Mouse (Mus musculus): ENCODE results near the gene Mad1l1.

Mad1l1 gene

DNA sequence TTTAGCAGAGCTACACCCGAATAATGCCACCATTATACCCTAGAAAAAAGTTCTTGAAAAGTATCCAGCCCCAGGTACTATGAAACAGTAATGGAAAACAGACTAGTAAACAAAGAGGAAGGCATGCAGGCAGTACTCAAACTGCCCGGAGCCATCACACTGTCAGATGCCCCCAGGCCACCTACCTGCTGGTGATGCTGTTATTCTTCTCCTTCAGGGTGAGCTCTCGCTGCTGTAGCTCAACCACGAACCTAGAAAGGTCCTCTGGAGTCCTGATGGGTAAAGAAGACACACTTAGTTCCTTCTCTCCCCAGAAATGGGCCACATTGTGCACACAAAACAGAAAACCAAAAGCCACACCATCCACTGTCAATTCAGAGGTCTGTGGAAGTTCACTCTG, 60.0 kb downstream of the Mad1l1 start:
- DNase-seq (ENCODE audit: low spot score), result no peak

DNA sequence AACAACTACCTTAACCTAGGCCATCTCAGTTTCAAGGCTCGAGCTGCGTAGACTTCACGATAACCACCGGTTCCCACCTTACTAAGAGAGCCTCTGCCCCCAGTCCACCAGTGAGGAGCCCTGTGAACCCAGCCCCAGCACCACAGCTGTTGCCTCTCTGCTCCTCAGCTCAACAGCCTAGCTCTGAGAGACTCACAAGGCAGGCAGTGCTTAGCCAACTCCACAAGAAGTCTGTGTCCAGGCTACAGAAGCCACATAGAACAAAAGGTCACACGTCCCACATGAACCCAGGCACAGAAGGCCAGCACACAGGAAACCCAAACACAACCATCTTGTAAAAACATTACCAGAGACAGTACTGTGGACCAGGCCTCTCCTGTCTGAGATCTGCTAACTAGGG, 62.7 kb downstream of the Mad1l1 start:
- DNase-seq (ENCODE audit: low spot score), result no peak

DNA sequence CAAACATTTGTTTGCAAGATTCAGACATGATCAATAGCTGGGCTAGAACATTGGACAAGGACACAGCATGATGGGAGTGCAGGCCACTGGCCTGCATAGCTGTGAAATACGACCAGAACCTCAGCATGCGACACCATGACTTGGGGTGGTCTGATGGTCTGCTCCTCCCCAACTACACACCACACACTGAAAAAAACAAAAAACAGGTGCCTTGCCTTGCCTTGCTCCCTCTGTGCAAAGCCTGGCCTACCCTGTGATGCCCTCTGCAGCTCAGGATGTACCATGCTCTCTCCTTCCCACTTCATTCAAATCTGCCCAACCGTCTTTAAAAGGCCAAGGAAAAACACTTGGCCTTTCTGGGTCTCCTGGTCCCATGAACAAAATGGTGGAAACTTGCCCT, 63.3 kb downstream of the Mad1l1 start:
- no peak for DNase-seq (ENCODE audit: low spot score)

DNA sequence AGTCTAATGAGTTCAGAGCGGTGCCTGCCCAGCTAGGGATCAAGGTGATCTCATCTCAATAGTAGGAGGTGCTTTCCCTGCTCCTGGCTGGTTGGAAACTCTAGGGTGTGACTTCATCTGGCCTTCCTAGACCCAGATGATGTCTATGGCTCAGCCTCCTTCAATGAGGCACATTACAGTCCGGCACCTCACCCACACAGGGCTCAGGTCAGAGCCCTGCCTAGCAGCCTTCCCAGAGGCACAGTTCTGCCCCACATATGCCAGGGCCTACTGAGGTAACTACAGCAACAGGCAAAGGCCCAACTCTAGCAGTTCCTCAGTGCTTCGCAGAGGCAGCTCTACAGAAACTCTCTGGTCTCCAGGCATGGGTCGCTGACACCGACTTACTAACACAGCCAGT, 63.9 kb downstream of the Mad1l1 start:
- no peak for DNase-seq (ENCODE audit: low spot score)

DNA sequence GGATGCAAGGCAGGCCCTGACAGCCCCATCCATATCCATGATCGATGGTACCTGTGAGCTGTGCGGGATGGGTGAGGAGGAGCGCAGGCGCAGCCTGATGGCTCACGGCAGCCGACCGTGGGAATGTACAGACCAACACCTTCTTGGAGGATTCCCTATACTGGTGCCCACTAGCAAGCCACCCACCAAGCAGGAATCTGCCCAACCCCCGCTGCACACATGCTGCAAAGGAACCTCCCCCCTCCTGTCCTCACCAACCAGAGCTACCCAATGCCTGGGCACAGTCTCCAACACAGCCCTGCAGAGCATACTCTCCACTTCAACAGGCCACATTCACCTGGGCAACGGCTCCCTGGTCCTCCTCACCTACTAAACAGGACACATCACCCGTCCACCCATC, 64.7 kb downstream of the Mad1l1 start:
- DNase-seq (ENCODE audit: low spot score), result no peak

DNA sequence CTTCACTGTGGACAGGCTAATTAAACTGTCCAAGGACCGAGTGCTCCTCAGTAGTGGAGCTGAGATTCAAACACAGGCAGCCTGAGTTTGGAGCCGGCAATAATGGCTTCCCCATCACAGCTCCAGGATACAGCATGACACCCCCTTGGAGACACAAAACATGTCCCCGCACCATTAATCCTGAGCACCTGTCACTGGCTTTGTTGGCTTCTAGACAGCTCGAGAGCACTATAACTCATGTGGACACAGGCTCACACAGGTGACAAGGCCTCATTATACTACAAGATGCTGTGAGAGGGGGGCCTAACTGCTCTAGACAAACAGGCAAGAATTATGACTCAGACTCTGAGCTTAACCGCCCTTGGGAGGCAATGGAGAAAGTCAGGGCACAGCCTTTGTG, 66.1 kb downstream of the Mad1l1 start:
- no peak for DNase-seq (ENCODE audit: low spot score)

DNA sequence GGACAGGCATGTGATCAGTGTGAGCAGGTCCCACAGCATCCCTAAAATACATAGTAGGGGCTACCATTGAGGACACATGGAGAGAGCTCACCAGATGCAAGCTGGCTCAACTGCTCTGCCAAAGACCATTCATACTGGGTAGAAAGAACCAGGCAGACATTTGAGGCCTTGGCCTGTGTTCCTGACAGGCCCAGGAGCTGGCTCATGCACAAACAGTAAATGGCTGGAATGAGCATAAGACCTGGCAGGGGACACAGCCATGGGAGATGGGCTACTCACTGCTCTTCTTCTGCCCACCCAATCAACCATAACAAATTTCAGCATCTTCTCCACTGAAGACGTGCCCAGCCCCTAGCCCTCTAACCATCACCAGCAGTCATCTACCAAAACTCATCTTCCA, 66.7 kb downstream of the Mad1l1 start:
- DNase-seq (ENCODE audit: low spot score), result no peak

DNA sequence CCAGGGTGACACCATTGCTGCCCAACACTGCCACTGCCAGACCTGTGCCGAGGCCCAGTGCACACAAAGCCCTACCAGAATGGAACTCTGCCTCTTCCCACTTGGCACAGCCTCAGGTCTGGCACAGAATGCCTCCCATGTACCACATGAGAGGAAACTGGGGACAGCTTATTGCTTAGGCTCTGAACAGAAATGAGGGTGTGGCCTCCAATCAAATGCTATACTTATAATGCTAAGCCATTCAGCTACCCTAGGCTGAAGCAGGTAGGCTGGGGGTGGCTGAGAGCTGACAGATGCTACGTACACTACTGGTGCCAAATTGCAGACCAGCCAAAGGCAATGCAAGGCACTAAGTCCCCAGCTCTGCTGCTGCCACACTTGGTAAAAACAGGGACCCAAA, 69.4 kb downstream of the Mad1l1 start:
- DNase-seq (ENCODE audit: low spot score), result no peak

DNA sequence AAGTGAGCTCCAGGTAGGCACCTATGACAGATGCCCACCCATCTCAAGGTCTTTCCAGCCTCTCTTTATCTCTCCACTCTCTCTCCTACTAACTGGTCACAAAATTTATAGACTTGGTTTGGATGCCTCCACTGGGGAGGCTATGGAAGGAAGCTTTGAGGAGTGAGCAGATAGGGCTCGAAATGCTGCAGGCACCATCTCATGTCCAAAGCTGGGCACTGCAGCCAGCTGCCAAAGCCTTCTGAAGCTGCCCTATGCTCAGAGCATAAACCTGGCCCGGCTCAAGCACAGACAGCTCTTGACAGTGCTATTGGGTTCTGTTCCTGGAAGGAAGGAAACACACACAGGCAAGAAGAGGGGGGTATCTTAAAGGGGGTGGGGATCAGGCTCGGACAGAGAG, 71.0 kb downstream of the Mad1l1 start:
- no peak for DNase-seq (ENCODE audit: low spot score)

DNA sequence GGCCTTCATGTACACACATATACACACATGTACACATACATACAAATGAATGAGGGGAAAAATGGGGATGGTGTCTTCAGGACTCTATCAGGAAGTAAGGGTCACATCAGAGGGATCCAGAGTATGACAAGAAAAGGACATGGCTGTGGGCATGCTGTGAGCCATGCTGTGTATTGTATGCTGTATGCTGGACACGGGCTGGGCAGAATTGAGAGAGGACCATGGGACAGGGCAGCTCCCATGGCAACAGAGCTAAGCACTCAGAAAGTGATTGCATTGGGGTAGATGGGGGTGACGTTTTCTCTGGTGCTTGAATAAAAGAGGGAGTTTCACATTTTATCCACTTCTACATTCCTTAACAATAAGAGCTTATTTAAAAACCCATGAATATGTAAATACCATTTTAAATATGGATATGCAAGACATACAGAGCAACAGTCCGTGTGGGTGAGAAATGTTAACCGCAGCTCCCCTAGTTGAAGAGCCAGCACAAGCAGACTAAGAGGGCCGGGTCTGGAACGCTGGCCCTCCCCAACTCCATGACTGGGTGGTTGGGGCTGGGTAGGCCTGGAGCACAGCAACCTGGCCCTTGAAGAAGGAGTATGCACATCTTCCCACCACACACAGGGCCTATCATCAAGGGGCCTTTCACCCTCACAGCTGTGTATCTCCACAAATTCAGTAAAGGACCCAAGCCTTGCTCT, 71.8 kb downstream of the Mad1l1 start:
- DNase-seq (ENCODE audit: low spot score), result no peak

DNA sequence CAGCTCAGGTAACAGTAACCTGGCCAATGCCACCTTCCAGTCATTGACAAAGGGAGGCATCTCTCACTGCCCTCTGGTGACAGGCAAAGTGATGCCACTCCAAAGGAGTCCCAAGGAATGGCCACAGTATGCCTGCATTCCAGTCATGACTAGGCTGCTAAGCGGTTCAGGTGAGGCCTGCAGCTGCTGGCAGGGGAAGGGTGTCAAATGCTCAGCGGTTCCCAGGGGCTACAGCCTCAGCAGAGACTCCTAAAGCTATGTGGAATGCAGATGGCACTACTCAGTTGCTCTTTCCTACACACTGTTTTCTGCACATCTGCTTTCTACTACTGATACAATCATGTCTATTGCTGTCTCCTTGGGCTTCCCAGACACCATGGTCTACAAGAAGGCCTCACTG, 73.3 kb downstream of the Mad1l1 start:
- no peak for DNase-seq (ENCODE audit: low spot score)

DNA sequence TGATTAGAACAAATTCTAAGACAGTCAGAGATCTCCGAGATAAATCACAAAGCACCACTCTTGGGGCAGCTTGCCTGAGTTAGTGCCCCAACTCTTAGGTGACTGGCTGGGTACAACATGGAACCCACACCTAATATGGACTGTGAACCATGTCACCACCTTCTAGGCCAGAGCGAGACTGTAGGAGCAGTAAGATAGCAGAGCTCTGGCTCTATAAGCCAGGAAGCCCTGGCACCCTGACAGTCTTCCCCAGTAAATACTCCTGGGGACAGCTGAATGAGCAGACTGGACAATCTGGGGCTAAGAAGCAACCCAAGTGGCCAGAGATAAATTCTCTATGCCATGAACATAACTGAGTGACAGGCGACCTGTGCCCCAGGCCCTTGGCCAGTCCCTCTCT, 81.1 kb downstream of the Mad1l1 start:
- no peak for DNase-seq (ENCODE audit: low spot score)

DNA sequence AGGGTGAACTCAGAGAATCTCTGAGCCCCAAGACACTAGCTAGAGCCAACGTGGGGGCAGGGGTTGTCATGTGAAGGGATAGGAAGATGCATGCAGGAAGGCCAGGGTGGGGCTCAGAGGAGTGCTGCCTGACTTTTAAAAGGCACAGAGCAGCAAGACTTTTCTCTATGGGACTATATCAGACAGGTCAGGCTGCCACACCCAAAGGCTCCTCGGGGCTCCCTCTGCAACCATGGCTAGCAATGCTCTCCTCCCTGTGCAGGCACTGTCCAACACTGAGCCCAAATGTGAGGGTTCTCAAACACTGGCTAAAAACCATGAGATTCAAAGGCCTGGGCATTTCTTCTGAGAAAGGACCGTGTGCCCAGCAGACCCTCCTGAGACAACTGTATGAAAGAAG, 82.5 kb downstream of the Mad1l1 start:
- DNase-seq (ENCODE audit: low spot score), result no peak

DNA sequence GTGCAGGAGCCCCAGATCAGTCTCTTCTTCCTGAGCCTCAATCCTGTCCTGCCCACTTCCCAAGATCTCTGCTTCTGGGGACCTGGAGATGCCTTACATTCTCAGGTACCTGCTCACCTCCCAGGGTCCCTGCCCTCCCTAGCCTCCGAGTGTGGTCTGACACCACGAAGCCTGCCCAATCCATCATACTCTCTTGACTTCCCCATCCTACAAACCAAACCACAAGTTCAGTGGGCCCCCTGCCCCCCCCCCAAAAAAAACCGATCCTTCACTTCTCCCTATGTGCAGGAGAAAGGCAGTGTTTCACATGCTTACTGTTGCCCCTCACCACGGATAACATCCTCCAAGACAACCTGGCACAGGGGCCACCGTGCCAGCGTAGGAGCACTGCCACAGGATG, 90.5 kb downstream of the Mad1l1 start:
- no peak for DNase-seq (ENCODE audit: low spot score)

DNA sequence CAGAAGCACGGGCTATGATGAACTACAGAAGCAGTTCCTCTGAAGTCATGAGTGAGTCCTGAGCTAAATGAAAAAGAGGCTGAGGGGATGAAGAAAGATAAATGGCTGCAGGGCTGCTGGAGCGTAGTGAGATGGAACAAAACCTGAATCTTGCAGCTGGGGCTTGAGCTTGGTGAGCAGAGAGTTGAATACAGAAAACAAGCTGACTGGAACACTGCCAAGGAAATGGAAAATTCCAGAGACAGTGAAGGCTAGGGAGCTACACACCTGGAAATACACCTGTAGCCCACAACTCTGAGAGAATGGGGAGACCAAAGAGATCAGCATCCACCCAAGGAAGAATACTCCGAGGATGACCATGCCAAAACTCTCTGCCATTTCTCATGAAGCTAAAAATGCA, 93.0 kb downstream of the Mad1l1 start:
- no peak for DNase-seq (ENCODE audit: low spot score)

DNA sequence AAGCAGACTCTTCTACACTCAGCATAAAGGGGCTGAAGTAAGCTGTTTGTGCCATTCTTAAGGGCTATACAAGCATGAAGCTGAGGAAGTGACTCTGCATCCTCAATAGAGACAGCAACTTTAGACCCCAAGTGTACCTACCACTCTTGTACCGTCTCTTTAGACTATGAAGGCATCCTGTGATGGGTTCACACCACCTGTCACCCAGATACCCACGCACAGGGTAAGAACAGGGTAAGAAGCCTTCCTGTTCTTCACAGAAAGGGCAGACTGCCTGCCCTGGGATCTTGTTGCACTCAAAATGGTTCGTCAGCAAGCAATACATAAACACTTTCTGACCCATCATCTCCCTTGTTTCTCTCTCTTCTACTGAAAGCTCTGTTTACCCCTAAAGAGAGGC, 94.5 kb downstream of the Mad1l1 start:
- no peak for DNase-seq (ENCODE audit: low spot score)

DNA sequence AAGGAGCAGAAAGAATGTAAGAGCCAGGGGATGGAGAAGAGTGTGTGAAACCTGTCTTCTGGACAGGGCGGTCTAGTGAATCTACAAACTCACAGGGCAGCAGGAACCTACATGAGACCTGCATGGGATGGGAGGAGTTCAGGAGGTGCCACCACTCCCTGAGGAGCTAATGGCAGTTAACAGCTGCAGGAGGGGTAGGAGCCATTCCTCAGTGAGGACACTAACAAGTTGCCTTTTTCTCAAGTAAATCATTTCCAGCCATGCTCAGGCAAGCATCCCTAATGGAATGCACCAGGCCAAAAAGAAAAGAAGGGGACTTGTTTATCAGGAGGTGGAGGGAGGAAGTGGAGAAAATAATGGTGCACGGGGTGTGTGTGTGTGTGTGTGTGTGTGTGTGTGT, 95.5 kb downstream of the Mad1l1 start:
- no peak for DNase-seq (ENCODE audit: low spot score)

DNA sequence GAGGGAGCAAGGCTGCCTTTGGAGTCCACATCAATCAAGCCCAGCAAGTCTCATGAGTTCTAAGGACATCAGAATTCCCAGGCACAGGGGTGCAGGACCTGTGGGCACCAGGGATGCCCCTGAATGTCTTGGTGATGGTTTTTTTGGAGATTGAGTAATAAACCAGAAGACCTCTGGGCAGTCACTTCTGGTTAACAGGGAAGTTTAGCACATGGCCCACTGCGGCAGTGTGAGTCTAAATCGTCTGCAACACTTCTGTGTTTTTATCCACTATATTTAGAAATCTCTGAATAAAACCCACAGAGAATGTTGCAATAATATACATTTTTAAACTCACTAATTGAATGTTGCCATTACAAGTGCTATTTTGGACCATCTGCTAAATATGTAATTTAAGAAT, 96.2 kb downstream of the Mad1l1 start:
- DNase-seq (ENCODE audit: low spot score), result no peak

DNA sequence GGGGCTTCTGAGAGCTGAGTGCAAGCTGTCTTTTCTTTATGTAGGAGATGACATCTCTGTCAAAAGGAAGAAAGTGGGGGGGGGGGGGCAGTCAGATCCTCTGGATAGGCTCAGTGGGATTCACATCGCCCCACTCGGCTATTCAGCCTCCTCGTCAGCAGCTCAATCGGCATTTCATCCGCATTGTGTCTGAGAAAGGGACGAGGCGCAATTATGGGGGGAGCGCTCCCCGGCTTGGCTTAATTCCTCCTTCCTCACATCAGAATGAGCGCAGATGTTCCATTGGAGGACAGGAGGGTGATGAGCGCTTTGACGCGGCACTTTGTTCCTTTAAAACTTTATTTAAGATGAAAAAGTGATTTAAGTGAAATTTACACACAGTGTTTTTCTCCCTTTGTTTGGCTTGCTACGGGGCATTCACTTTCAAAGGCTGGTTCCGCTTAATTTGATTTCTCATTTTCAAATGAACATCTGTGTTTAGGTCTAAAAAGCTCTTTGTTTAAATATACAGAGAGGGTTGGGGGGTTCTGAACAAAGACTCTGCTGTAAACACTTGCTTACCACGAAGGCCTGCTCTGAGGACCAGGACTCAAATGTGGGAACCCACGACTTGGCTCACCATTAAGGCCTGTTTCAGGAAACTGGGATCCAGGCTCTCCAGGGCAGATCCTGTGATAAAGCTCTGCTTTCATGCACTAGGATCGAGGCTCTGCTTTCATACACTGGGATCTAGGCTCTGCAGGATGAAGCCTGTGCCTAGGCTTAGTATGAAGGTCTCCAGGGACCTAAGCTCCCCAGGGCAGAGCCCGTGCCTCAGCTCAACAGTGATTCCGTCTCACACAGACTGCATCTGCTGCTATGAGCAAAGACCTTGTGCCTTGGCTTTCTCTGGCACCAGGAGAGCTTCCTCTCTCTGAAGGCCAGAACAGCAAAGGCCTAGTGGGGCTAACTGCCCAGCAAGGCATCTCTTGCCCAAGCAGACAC, 98.0 kb downstream of the Mad1l1 start:
- no peak for DNase-seq (ENCODE audit: low spot score)

DNA sequence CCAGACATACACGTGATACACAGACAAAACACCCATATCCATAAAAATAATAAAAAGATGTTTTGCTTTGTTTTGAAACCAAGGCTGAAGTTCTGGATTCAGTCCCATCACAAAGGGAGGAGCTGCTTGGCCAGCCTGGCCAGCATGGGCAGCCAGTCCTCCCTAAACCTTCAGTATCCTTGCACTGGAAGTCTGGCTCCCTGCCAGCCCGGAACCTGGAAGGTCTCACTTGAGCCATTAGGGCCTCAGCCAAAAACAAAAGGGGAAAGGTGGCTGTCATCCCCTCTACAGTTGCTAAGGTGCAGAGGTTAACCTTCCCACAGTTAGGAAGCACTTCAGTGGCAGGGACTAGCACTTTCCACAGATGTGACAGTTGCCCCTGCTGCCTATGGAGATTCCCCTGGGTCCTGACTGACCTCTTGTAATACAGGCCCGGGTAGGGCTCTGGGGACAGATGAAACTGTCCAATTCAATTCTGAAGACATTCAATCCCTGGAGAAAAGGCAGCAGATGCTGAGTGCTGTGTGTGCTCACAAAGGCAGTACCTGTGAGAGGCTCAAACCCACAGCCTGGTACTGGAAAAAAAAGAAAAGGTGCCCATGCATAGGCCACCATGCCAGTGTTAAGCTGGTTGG, 100.2 kb downstream of the Mad1l1 start:
- DNase-seq (ENCODE audit: low spot score), result no peak

DNA sequence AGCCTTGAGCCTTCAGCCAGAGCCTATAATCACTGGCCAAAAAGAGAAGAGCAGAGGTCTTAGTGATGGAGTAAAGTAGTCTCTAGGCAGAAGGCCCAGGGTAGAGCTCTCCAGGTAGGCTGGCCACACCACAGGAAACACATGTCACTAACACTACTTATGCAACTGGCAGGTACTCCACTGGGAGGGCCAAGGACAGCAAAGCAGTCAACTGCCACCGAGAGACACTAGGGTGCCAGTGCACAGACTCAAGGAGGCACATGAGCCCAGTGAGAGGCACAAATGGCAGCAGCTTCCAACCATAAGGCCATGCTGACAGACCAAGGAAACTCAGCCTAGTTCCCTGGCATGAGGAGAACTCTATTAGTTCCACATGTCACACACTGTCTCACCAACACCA, 102.1 kb downstream of the Mad1l1 start:
- DNase-seq (ENCODE audit: low spot score), result no peak

DNA sequence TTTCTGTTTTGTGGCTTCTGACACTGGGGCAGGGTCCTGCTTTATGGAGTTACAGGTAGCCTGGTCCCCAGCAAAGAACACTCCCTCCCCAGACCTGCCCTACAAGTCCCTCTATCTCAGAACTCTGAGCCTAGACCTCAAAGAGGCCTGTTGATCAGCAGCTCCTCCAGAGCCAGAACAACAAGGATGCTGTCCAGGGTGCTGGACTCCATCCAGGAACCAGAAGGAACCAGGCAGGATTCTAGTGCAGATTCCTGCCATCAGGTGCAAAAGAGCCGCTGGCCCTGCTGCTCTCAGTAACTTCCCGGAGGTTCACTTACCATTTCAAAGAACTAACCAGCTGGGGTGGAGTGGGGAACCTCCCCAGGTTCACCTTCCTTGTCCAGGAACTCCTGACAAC, 103.5 kb downstream of the Mad1l1 start:
- no peak for DNase-seq (ENCODE audit: low spot score)

DNA sequence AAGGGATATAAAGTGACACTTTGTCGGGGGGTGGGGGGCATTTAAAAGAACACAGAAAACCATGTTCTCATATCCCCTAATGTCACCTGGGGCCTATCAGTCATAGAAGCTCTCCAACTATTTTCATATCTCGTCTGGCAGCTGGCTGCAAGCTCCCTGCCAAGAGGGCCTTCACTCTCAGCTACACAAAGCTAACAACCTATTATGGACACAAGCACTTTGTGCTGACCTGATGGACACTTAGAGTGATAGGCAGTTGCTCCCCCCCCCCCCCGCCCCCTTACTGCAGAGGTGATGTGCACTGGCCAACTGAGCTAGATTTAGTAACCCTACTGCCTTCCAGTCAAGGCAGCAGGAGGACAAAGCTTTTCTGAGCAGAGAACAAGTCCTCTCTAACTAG, 104.3 kb downstream of the Mad1l1 start:
- no peak for DNase-seq (ENCODE audit: low spot score)
